7 mouse cellular contexts compared by ENCODE assay signal in genomic region chr10:128547361-128548032, GRCm38 (mm10). TPM values are rescaled to one million over a fixed set of nuclear protein-coding genes. Genes with fewer than 3 reads are reported as not detected.
DNase-seq lines count a peak whose midpoint lies in the region; ATAC-seq and TF ChIP-seq lines count a peak whose summit lies in the region.

Gene Zc3h10, minus strand, starts transcription at chr10:128547774.

- peak; percentile 80 for ATAC-seq in embryonic facial prominence, embryonic 12.5 days (ENCODE audit: insufficient number of reproducible peaks, insufficient read depth, low FRiP score, low TSS enrichment)
- ATAC-seq in limb, embryonic 12.5 days (ENCODE audit: insufficient number of reproducible peaks, insufficient read depth, low FRiP score, low TSS enrichment, low read depth): peak; percentile 90
- peak; percentile 88 for ATAC-seq in midbrain, embryonic 15.5 days (replicated peaks)

- TF ChIP-seq POLR2A in kidney, adult 2 months (IDR thresholded peaks at IDR 0.05; ENCODE audit: low read depth, low read length): no peak
- TF ChIP-seq POLR2A in spleen, adult 2 months (IDR thresholded peaks at IDR 0.05; ENCODE audit: low read depth, low read length): peak; percentile 23

- H3K27ac ChIP-seq in embryonic facial prominence, embryonic 12.5 days: peak within 1 kb of the TSS; percentile 98
- peak within 1 kb of the TSS; percentile 94 for H3K27ac ChIP-seq in kidney, adult 2 months (ENCODE audit: insufficient read depth, low read depth, low read length)
- H3K27ac ChIP-seq in limb, embryonic 12.5 days: peak within 1 kb of the TSS; percentile 97
- H3K27ac ChIP-seq in midbrain, embryonic 15.5 days: peak within 1 kb of the TSS; percentile 97
- peak within 1 kb of the TSS; percentile 91 for H3K27ac ChIP-seq in spleen, adult 2 months (ENCODE audit: insufficient read depth, low read length)

- H3K36me3 ChIP-seq in embryonic facial prominence, embryonic 12.5 days: peaks cover 28% of the 10 kb centered on the region
- H3K36me3 ChIP-seq in kidney, adult 2 months (ENCODE audit: control insufficient read depth, insufficient read depth, low read length): peaks cover 5% of the 10 kb centered on the region
- H3K36me3 ChIP-seq in limb, embryonic 12.5 days: peaks cover 33% of the 10 kb centered on the region
- H3K36me3 ChIP-seq in midbrain, embryonic 15.5 days (replicated peaks): peaks cover 20% of the 10 kb centered on the region
- H3K36me3 ChIP-seq in spleen, adult 2 months (ENCODE audit: control insufficient read depth, insufficient read depth, low read length): peaks cover 23% of the 10 kb centered on the region

- H3K9ac ChIP-seq in embryonic facial prominence, embryonic 12.5 days: peak within 1 kb of the TSS; percentile 76
- H3K9ac ChIP-seq in limb, embryonic 12.5 days (replicated peaks): peak within 1 kb of the TSS; percentile 93
- H3K9ac ChIP-seq in midbrain, embryonic 15.5 days: peak within 1 kb of the TSS; percentile 76

- H3K27me3 ChIP-seq in embryonic facial prominence, embryonic 12.5 days: no peaks in the 10 kb centered on the region
- H3K27me3 ChIP-seq in kidney, adult 2 months (replicated peaks; ENCODE audit: control insufficient read depth, insufficient read depth, low read length): no peaks in the 10 kb centered on the region
- no peaks in the 10 kb centered on the region for H3K27me3 ChIP-seq in limb, embryonic 12.5 days
- H3K27me3 ChIP-seq in midbrain, embryonic 15.5 days (replicated peaks): no peaks in the 10 kb centered on the region
- no peaks in the 10 kb centered on the region for H3K27me3 ChIP-seq in spleen, adult 2 months (ENCODE audit: control insufficient read depth, insufficient read depth, low read length)

- H3K4me3 ChIP-seq in embryonic facial prominence, embryonic 12.5 days: peak within 1 kb of the TSS; percentile 53
- peak within 1 kb of the TSS; percentile 84 for H3K4me3 ChIP-seq in kidney, adult 2 months (ENCODE audit: insufficient read depth, low read depth, low read length)
- H3K4me3 ChIP-seq in limb, embryonic 12.5 days (replicated peaks): peak within 1 kb of the TSS; percentile 72
- peak within 1 kb of the TSS; percentile 68 for H3K4me3 ChIP-seq in midbrain, embryonic 15.5 days
- peak within 1 kb of the TSS; percentile 73 for H3K4me3 ChIP-seq in spleen, adult 2 months (ENCODE audit: extremely low read depth, insufficient read depth, insufficient read length)

- WGBS in embryonic facial prominence, embryonic 12.5 days: under 1% methylated on average over 47 of the region's 50 CpGs
- WGBS in kidney, adult 2 months: under 1% methylated on average over 50 of the region's 50 CpGs
- 1% methylated on average over 50 of the region's 50 CpGs for WGBS in limb, embryonic 12.5 days
- under 1% methylated on average over 49 of the region's 50 CpGs for WGBS in midbrain, embryonic 15.5 days
- whole genome bisulfite sequencing in spleen, adult 2 months: 1% methylated on average over 50 of the region's 50 CpGs

- TF ChIP-seq CTCF in kidney, adult 2 months (conservative IDR thresholded peaks at IDR 0.05; ENCODE audit: insufficient read depth, insufficient read length, low read depth, low read length): peak; percentile 29; the same call in 1 of the 2 replicates
- TF ChIP-seq CTCF in spleen, adult 2 months (IDR thresholded peaks at IDR 0.05; ENCODE audit: extremely low read depth, insufficient read depth, insufficient read length, insufficient replicate concordance): no peak

- H3K4me2 ChIP-seq in embryonic facial prominence, embryonic 12.5 days (replicated peaks): peak within 1 kb of the TSS; percentile 80
- peak within 1 kb of the TSS; percentile 83 for H3K4me2 ChIP-seq in limb, embryonic 12.5 days
- H3K4me2 ChIP-seq in midbrain, embryonic 15.5 days: peak within 1 kb of the TSS; percentile 71

- H3K9me3 ChIP-seq in embryonic facial prominence, embryonic 12.5 days: no peaks in the 10 kb centered on the region
- no peaks in the 10 kb centered on the region for H3K9me3 ChIP-seq in limb, embryonic 12.5 days
- H3K9me3 ChIP-seq in midbrain, embryonic 15.5 days: no peaks in the 10 kb centered on the region

- DNase-seq in adrenal gland, postnatal 25 days: peak; percentile 88
- peak; percentile 100 for DNase-seq in heart, adult 11 months
- DNase-seq in kidney, adult 2 months: peak; percentile 98
- DNase-seq in spleen, adult 2 months (ENCODE audit: low read depth in 1 of 2, low spot score in 2 of 2): peak; percentile 92 to 99

- peaks cover 8% of the 10 kb centered on the region for H3K4me1 ChIP-seq in embryonic facial prominence, embryonic 12.5 days
- H3K4me1 ChIP-seq in kidney, adult 2 months (ENCODE audit: control insufficient read depth, insufficient read depth, low read length): peaks cover 8% of the 10 kb centered on the region; the same call in 1 of the 2 replicates
- H3K4me1 ChIP-seq in limb, embryonic 12.5 days (replicated peaks): peaks cover 13% of the 10 kb centered on the region
- H3K4me1 ChIP-seq in midbrain, embryonic 15.5 days: peaks cover 18% of the 10 kb centered on the region
- H3K4me1 ChIP-seq in spleen, adult 2 months (ENCODE audit: control insufficient read depth, insufficient read depth, insufficient read length): peaks cover 2% of the 10 kb centered on the region

RNA-seq across cellular contexts. Expression of gene Zc3h10, which starts in this region (rescaled TPM):
- 9.1 and 13.6 TPM in 2 replicates for total RNA-seq in adrenal gland, postnatal 25 days (2021)
- polyA plus RNA-seq in embryonic facial prominence, embryonic 12.5 days (2016; fragmentation: Nextera tagmentation; extraction: Ambion mirVana): 18.8 and 19.4 TPM in 2 replicates
- polyA plus RNA-seq in kidney, adult 2 months (2012; rRNA removed): 10.0 and 11.3 TPM in 2 replicates
- polyA plus RNA-seq in limb, embryonic 12.5 days (2016; fragmentation: Nextera tagmentation; extraction: Ambion mirVana): 18.1 and 21.4 TPM in 2 replicates
- polyA plus RNA-seq in midbrain, embryonic 15.5 days (2015; fragmentation: Nextera tagmentation; extraction: Ambion mirVana): 20.8 and 22.7 TPM in 2 replicates
- 17.4 and 19.9 TPM in 2 replicates for polyA plus RNA-seq in spleen, adult 2 months (2012; rRNA removed)

Comparison
In these comparisons a context has a peak if more than half of its experiments do, and no peak if none do; other contexts are left out.
1. Peak in every context shown above with its lines: DNase-seq, ATAC-seq, H3K4me3 ChIP-seq and H3K27ac ChIP-seq.